Mouse (Mus musculus) stomach, postnatal 0 days (tissue): Measurements from ENCODE around the gene Cmtm7.

Experiments used
- CTCF ChIP-seq: IDR thresholded peaks from 2 replicates; pipeline ENCODE4 v1.5.1; 2016; ENCODE audit warnings: antibody characterized with exemption, low read depth, mild to moderate bottlenecking, moderate library complexity
- EP300 ChIP-seq: optimal IDR thresholded peaks from 2 replicates; pipeline ENCODE3; 2016; ENCODE audit warnings: antibody characterized with exemption

DNA sequence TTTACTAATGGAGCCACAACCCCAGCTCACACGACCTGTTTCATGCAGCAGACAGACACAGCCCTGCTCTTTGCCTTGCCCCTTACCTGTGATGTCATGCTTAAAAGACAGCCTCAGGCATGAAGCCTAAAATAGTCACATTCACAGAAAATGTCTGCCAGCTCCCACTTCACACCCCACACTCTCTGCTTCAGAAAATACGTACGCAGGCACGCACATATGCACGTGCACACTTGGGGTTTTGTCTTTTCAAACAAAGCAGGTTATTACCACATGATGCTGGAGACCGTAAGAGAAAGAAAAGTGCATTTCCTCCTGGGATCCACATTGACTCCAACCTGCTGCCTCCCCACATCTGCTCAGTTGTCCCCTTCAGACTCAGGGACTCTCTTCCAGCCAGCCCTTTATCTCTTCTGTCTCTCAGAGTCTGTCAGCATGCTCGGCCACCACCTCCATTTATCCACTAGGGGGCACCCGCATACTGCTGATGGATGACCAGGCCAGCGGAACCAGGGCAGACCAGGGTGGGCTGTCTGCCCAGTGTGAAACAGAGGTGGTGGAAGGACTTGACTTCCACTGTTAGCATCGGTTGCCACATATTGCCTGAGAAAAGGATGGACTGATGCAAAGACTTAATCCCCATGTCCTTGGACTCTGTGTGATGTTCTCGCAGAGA, 15.8 kb upstream of the Cmtm7 start:
- TF ChIP-seq CTCF, result peak; percentile 100
- TF ChIP-seq EP300, result no peak
